Mouse (Mus musculus) NIH3T3 (cell line): ENCODE data around the gene Iqcn.

Experiments
- DNase-seq: peaks from one replicate; pipeline ENCODE4 v3.0.0-alpha.2; 2012; ENCODE audit warnings: low read depth

Iqcn gene

DNA sequence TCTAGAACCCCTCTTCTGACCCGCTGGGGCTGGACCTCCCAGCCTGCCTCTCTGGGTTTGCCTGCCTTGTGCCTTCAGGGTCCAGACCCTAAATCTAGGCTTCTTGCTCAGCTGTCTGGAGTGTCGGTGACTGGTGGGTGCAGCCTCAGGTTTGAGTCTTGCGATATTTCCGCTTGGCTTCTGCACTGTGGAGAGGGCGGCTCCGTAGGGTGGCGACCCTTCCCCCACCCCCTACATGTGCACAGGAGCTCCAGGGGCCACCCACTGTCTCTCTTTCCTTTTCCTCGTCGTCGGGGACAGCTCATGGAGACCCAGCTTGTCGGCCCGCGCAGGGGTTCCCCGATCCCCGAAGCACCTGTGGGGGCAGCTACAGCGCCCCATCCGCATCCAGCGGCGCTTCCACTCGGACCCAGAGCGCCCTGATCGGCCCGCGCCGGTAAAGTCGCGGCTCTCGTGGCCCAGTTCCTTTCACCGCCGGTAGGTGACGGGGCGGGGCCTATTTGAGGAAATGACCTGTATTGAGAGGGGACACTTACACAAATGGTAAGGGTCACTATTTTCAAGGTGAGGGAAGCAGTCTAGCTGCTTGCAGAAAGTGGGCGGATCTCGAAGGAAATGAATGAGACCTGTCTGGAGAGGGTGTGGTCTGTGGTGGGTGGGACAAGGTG is 26.7 kb downstream of the Iqcn start:
- no peak for DNase-seq

DNA sequence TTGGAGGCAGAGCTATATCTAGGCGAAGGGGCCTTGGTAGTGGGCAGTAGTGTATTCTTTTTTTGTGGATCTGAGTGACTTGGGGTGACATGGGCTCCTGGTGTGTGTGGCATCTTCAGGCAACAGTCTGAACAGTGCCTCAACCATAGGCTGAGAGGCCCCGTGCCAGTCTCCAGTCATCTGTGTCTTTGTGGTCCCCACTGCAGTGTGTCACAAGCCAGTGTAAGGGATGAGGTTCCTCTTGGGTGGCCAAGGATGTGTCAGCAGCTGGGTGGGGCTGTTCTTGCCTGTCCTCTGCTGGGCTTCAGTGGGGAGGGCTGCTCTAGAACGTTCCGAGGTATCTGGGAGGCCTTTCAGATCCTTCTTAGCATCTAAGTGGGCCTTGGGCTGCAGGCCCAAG is 27.7 kb downstream of the Iqcn start:
- no peak for DNase-seq

DNA sequence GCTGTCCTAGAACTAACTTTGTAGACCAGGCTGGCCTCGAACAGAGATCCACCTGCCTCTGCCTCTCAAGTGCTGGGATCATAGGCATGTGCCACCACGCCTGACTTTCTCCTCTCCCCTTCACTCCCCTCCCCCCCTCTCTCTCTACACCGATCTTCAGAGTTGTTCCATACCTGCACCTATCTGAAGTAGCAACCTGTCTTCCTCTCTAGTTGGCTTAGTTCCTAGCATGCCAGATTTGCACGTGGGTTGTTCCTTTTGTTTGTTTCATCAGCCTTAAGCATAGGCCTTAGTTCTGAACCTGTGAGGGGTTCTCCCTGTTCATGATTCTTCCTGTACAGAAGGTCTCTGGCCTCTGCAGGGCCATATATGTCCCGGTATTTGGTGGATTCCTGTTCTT is 34.4 kb downstream of the Iqcn start:
- DNase-seq = no peak

GRCm38 (mm10) chr8:70738211-70738610 is 35.0 kb downstream of the Iqcn start:
- no peak for DNase-seq

DNA sequence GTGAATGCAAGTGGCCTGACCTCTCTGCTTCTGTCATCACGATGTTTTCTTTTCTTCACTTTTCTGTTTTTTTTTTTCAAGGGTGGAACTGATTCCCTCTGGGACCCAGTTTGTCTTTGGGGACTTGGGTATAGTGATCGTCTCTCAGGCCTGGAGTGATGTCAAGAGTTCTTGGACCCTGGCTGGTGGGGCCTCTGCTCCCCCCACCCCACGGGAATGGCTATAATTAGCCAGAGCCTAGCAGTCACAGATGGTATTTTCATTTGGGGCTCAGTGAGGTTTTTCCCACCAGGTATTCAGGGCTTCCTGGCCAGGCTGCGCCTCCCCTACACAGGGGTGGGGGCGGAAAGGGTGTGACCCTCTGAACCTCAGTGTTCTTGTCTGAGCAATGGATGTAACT is 38.4 kb downstream of the Iqcn start:
- no peak for DNase-seq

DNA sequence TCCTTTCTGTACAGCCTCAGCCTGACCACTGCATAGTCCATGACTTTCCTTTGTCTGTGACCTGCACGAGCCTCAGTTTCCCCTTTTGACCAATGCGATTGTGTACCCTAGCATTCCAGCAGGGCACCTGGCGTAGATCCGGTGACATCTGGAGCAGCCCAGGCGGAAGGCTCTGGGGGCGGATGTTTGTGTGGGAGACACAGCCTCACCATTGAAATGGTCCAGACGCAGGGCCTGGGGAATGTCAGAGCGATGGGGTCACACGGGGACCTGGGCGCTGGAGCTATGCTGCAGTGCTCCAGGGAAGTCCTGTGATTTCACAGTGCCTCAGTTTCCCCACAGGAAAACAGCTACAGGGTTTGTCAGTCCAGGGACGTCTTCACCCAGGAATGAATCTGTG is 38.9 kb downstream of the Iqcn start:
- DNase-seq = no peak

- no peak for DNase-seq
Observed at GRCm38 (mm10) chr8:70742981-70743655, 39.9 kb downstream of the Iqcn start.

DNA sequence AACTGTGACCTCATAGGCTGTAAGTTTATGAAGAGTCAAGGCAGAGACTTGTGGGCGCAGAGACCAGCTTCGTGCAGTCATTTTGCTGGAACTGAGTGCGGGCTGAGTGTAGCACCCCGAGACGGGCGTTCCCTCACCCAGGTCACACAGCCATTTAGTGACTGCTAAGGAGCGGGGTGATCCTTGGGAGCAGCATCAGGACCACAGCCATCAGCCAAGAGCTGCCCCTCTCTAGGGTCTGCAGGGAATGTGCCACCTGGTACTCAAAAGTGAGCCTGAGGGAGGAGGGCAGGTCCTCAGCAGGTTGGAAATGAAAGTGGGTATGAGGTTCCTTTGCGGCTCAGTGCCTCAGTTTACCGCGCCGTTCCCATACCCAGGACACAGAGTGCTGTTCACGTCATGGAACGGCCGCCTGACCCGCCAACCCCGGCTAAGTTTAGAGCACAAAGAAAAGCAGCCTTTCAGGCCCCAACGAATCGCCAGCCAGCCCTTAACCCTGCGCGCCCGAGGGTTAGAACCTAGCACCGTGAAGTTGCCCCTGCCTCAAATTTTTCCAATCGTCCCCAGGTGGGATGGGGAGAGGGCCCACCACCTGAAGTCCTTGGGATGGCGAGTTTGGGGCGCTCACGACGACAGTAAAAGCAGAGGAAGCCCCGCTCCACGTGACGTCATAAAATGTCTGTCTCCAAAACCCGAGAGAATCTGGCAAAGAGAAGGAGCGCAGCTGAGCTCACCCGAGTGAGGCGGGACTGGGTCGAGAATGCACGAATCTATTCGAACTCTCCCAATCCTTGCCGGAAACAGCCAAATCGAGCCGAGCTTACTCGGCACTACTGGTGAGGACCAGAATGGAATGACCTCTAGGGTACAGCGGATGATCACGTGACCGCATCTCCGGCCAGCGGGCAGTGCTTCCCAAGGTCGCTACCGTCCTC is 40.7 kb downstream of the Iqcn start:
- DNase-seq = no peak

- no peak for DNase-seq
Observed at GRCm38 (mm10) chr8:70744806-70745205, 41.5 kb downstream of the Iqcn start.

- no peak for DNase-seq
Observed at GRCm38 (mm10) chr8:70745691-70746220, 42.5 kb downstream of the Iqcn start.

- no peak for DNase-seq
Observed at GRCm38 (mm10) chr8:70746676-70747075, 43.4 kb downstream of the Iqcn start.

- DNase-seq = no peak
Observed at GRCm38 (mm10) chr8:70747211-70747890, 44.1 kb downstream of the Iqcn start.

- no peak for DNase-seq
Observed at GRCm38 (mm10) chr8:70748246-70749096, 45.2 kb downstream of the Iqcn start.

- no peak for DNase-seq
Observed at GRCm38 (mm10) chr8:70749097-70749674, 45.9 kb downstream of the Iqcn start.

DNA sequence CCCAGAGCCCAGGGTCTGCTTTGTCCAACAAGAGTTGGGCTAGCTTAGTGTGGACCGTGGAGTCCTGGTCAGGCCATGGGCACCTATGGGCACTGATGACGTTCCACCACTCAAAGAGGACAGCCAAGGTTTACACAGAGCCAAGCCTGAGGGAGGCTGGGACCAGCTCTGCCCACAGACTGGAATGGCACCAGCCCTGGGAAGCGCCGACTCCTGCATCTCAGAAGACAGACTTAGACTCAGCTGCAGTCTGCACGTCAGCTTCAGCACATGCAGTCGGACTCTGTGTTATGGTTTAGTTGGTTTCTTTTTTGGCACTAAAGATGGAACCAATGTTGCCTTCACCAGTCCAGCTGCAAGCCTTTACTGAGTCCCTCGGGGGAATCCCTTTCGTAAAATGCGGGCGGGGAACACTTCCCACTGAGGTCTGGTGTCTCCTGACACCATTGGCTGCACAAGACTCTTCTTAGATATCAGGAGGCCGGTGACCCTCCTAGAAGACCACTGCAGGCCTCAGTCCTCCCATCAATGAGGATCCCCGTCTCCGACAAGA is 46.9 kb downstream of the Iqcn start:
- DNase-seq = no peak

DNA sequence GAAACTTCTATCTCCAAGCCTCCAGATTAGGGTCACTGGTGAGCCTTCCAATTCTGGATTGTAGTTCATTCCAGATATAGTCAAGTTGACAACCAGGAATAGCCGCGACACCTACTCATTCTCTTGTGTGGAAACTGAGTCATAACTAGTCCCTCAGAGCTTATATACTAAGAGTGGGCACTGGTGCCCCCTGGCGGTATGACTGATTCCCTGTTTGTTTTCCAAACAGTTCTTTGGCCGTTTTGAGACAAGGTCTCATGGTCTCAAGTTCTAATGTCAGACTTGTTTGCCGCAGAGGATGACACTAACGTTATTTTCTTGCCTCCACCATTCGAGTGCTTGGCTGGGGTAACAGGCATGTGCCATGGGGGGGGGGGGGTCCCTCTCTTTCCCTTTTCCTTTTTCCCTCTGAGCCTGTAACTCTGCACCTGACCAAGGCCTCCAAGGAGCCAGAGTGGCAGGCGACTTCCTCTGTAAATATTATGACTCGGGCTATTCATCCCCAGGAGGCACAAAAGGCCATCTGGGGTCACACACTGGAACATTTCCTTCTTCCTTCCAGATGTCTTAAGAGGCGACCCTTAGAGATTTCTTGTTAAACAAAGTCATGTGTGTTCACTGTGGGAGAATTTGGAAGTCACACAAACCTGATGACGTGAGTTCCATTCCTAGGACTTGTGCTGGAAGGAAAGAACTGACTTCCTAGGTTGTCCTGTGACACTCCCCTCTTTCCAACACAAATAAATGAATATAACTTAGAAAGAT is 48.9 kb downstream of the Iqcn start:
- peak; percentile 89 for DNase-seq

- DNase-seq = peak; percentile 45
Observed at GRCm38 (mm10) chr8:70753151-70753550, 49.9 kb downstream of the Iqcn start.

DNA sequence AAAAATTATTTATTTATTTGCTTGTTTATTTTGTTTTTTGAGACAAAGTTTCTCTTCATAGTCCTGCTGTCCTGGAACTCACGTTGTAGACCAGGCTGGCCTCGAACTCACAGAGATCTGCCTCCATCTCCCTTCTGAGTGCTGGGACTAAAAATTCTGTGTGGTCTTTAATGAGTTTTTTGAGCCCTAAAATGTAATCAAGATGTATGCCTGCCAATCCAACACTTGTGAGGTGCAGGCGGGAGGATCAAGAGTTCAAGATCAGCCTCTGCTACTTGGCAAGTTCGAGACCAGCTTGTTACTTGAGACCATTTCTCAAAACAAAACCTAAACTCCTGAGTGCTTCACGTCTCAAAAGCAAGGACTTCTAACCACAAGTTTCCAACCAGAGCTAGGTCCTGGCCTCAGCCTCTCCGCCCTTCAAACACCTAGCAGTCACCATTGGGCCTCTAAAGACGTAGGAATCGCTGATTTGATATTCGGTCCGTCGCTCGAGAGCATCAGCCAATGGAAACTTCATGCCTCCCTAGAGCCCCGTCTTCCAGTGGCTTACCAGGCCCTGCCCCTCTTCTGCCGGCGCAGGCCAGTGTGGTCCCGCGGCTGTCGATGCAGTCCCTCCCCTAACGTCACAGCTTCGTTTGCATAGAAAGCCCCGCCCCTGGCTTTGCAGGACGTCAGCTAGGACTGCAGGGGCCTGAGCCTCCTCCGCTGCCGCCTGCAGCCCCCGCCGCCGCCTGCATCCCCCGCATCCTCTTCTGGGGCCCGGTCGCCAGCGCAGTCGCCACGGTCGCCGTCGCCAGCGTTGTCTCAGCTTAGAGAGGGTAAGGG is 51.0 kb downstream of the Iqcn start, which contains the start of gene Rab3a:
Rab3a (plus strand) TSS at position 637 of the 828 bp plus-strand sequence.
- DNase-seq = peak; percentile 98
